Mouse (Mus musculus): ENCODE measurements around the gene Epb41. TPM values are rescaled to one million over a fixed set of nuclear protein-coding genes. Genes with fewer than 3 reads are reported as not detected.
A peak's percentile ranks its signal among the peaks of the same experiment; 100 is the strongest.

Gene Epb41
- polyA plus RNA-seq, 1 experiment: 94.1 TPM

GRCm38 (mm10) chr4:132048995-132049404, 26.1 kb downstream of the Epb41 start:
- Histone ChIP-seq H3K4me3 (ENCODE audit: extremely low read depth, insufficient read depth, insufficient read length) (peak overlapping the region; percentile 68), H3K36me3 (ENCODE audit: control insufficient read depth, insufficient read depth, low read length) (no peaks in the 10 kb centered on the region)
- WGBS: under 1% methylated on average over 30 of the region's 46 CpGs

GRCm38 (mm10) chr4:132048011-132048991, 26.8 kb downstream of the Epb41 start:
- peak overlapping the region; percentile 48 for H3K27ac ChIP-seq (ENCODE audit: insufficient read depth, low read length)
- no peaks in the 10 kb centered on the region for H3K4me1 ChIP-seq (ENCODE audit: control insufficient read depth, insufficient read depth, insufficient read length)
- TF ChIP-seq CTCF (IDR thresholded peaks at IDR 0.05; ENCODE audit: extremely low read depth, insufficient read depth, insufficient read length, insufficient replicate concordance) (no peak), POLR2A (IDR thresholded peaks at IDR 0.05; ENCODE audit: low read depth, low read length) (no peak)
- H3K36me3 ChIP-seq (ENCODE audit: control insufficient read depth, insufficient read depth, low read length): no peaks in the 10 kb centered on the region
- peak overlapping the region; percentile 68 for H3K4me3 ChIP-seq (ENCODE audit: extremely low read depth, insufficient read depth, insufficient read length)
- no peaks in the 10 kb centered on the region for H3K27me3 ChIP-seq (ENCODE audit: control insufficient read depth, insufficient read depth, low read length)
- 5% methylated on average over 92 of the region's 95 CpGs for WGBS
- peak in 1 of 2 experiments; percentile 63 for DNase-seq (ENCODE audit: low read depth in 1 of 2, low spot score in 2 of 2)

More at GRCm38 (mm10) chr4:132048995-132049404, 26.1 kb downstream of the Epb41 start:
- peak overlapping the region; percentile 48 for H3K27ac ChIP-seq (ENCODE audit: insufficient read depth, low read length)
- no peaks in the 10 kb centered on the region for H3K4me1 ChIP-seq (ENCODE audit: control insufficient read depth, insufficient read depth, insufficient read length)
- TF ChIP-seq CTCF (IDR thresholded peaks at IDR 0.05; ENCODE audit: extremely low read depth, insufficient read depth, insufficient read length, insufficient replicate concordance) (no peak), POLR2A (IDR thresholded peaks at IDR 0.05; ENCODE audit: low read depth, low read length) (no peak)
- peak; percentile 58 to 82 for DNase-seq (ENCODE audit: low read depth in 1 of 2, low spot score in 2 of 2)
- no peaks in the 10 kb centered on the region for H3K27me3 ChIP-seq (ENCODE audit: control insufficient read depth, insufficient read depth, low read length)

GRCm38 (mm10) chr4:132043726-132044125, 31.4 kb downstream of the Epb41 start:
- H3K27me3 ChIP-seq (ENCODE audit: control insufficient read depth, insufficient read depth, low read length): no peaks in the 10 kb centered on the region
- no peaks in the 10 kb centered on the region for H3K36me3 ChIP-seq (ENCODE audit: control insufficient read depth, insufficient read depth, low read length)
- no peak for DNase-seq (ENCODE audit: low read depth in 1 of 2, low spot score in 2 of 2)
- peaks cover 13% of the 10 kb centered on the region; the same call in 1 of the 2 replicates for H3K4me1 ChIP-seq (ENCODE audit: control insufficient read depth, insufficient read depth, insufficient read length)
- no peak overlapping the region for H3K27ac ChIP-seq (ENCODE audit: insufficient read depth, low read length)
- WGBS: 94% methylated on average over 3 of the region's 3 CpGs
- TF ChIP-seq POLR2A (IDR thresholded peaks at IDR 0.05; ENCODE audit: low read depth, low read length) (no peak), CTCF (IDR thresholded peaks at IDR 0.05; ENCODE audit: extremely low read depth, insufficient read depth, insufficient read length, insufficient replicate concordance) (no peak)
- no peak overlapping the region for H3K4me3 ChIP-seq (ENCODE audit: extremely low read depth, insufficient read depth, insufficient read length)

- no peaks in the 10 kb centered on the region for H3K27me3 ChIP-seq (ENCODE audit: control insufficient read depth, insufficient read depth, low read length)
- TF ChIP-seq CTCF (IDR thresholded peaks at IDR 0.05; ENCODE audit: extremely low read depth, insufficient read depth, insufficient read length, insufficient replicate concordance): no peak
- TF ChIP-seq POLR2A (IDR thresholded peaks at IDR 0.05; ENCODE audit: low read depth, low read length): no peak
- 80% methylated on average over 6 of the region's 6 CpGs for WGBS
- H3K4me3 ChIP-seq (ENCODE audit: extremely low read depth, insufficient read depth, insufficient read length): no peak overlapping the region
- H3K36me3 ChIP-seq (ENCODE audit: control insufficient read depth, insufficient read depth, low read length): no peaks in the 10 kb centered on the region
- no peak for DNase-seq (ENCODE audit: low read depth in 1 of 2, low spot score in 2 of 2)
- peak overlapping the region; percentile 61 for H3K27ac ChIP-seq (ENCODE audit: insufficient read depth, low read length)
- H3K4me1 ChIP-seq (ENCODE audit: control insufficient read depth, insufficient read depth, insufficient read length): peaks cover 13% of the 10 kb centered on the region; the same call in 1 of the 2 replicates
These were observed 33.4 kb downstream of the Epb41 start for GRCm38 (mm10) chr4:132041471-132042332.

- Histone ChIP-seq H3K27ac (ENCODE audit: insufficient read depth, low read length) (peak overlapping the region; percentile 84), H3K4me3 (ENCODE audit: extremely low read depth, insufficient read depth, insufficient read length) (no peak overlapping the region), H3K36me3 (ENCODE audit: control insufficient read depth, insufficient read depth, low read length) (no peaks in the 10 kb centered on the region), H3K4me1 (ENCODE audit: control insufficient read depth, insufficient read depth, insufficient read length) (peaks cover 13% of the 10 kb centered on the region; the same call in 1 of the 2 replicates), H3K27me3 (ENCODE audit: control insufficient read depth, insufficient read depth, low read length) (no peaks in the 10 kb centered on the region)
- WGBS: 10% methylated on average over 8 of the region's 8 CpGs
- TF ChIP-seq CTCF (IDR thresholded peaks at IDR 0.05; ENCODE audit: extremely low read depth, insufficient read depth, insufficient read length, insufficient replicate concordance): no peak
- no peak for TF ChIP-seq POLR2A (IDR thresholded peaks at IDR 0.05; ENCODE audit: low read depth, low read length)
- peak; percentile 49 to 89 for DNase-seq (ENCODE audit: low read depth in 1 of 2, low spot score in 2 of 2)
These were observed 35.0 kb downstream of the Epb41 start for GRCm38 (mm10) chr4:132039975-132040645.

GRCm38 (mm10) chr4:132039521-132039920, 35.6 kb downstream of the Epb41 start:
- H3K27ac ChIP-seq (ENCODE audit: insufficient read depth, low read length): peak overlapping the region; percentile 84
- DNase-seq (ENCODE audit: low read depth in 1 of 2, low spot score in 2 of 2): no peak

More at GRCm38 (mm10) chr4:132039521-132039920, 35.6 kb downstream of the Epb41 start:
- WGBS: 69% methylated on average over 2 of the region's 2 CpGs
- H3K4me1 ChIP-seq (ENCODE audit: control insufficient read depth, insufficient read depth, insufficient read length): peaks cover 13% of the 10 kb centered on the region; the same call in 1 of the 2 replicates
- H3K36me3 ChIP-seq (ENCODE audit: control insufficient read depth, insufficient read depth, low read length): no peaks in the 10 kb centered on the region
- H3K27me3 ChIP-seq (ENCODE audit: control insufficient read depth, insufficient read depth, low read length): no peaks in the 10 kb centered on the region
- TF ChIP-seq POLR2A (IDR thresholded peaks at IDR 0.05; ENCODE audit: low read depth, low read length) (no peak), CTCF (IDR thresholded peaks at IDR 0.05; ENCODE audit: extremely low read depth, insufficient read depth, insufficient read length, insufficient replicate concordance) (no peak)
- no peak overlapping the region for H3K4me3 ChIP-seq (ENCODE audit: extremely low read depth, insufficient read depth, insufficient read length)
